Mouse (Mus musculus): ENCODE results near the gene BC037034. TPM values are rescaled to one million over a fixed set of nuclear protein-coding genes. Genes with fewer than 3 reads are reported as not detected.

BC037034 gene
- polyA plus RNA-seq, 1 experiment from 2014 or later = 2.4 TPM

GRCm38 (mm10) chr5:138283540-138283939 is 19.7 kb upstream of the BC037034 start:
- peak; percentile 41 for TF ChIP-seq CTCF (IDR thresholded peaks at IDR 0.05; ENCODE audit: low read depth)
- TF ChIP-seq EP300 (optimal IDR thresholded peaks at IDR 0.05) = no peak
- 55% methylated on average over 1 of the region's 1 CpGs for WGBS
- H3K9ac ChIP-seq (ENCODE audit: low read length) = no peak overlapping the region
- H3K27me3 ChIP-seq (ENCODE audit: control insufficient read depth, insufficient read depth, low read length) = no peaks in the 10 kb centered on the region
- DNase-seq (ENCODE audit: low spot score) (no peak), ATAC-seq (ENCODE audit: low FRiP score, low TSS enrichment) (no peak)
- H3K4me1 ChIP-seq (replicated peaks; ENCODE audit: control insufficient read depth, insufficient read depth) = no peaks in the 10 kb centered on the region
- H3K27ac ChIP-seq (replicated peaks) = no peak overlapping the region
- H3K4me2 ChIP-seq (replicated peaks; ENCODE audit: low read depth) = no peak overlapping the region
- H3K36me3 ChIP-seq (ENCODE audit: control insufficient read depth, insufficient read depth, low read length) = no peaks in the 10 kb centered on the region
- no peak overlapping the region for H3K4me3 ChIP-seq (ENCODE audit: low read depth, low read length)
- 0 out of 2 replicates have a peak, but pooled peaks cover 3% of the 10 kb centered on the region for H3K9me3 ChIP-seq (ENCODE audit: control insufficient read depth, low read length)

GRCm38 (mm10) chr5:138281798-138282197 is 18.0 kb upstream of the BC037034 start:
- no peak for TF ChIP-seq CTCF (IDR thresholded peaks at IDR 0.05; ENCODE audit: low read depth)
- TF ChIP-seq EP300 (optimal IDR thresholded peaks at IDR 0.05) = no peak
- no peak for ATAC-seq (ENCODE audit: low FRiP score, low TSS enrichment)

GRCm38 (mm10) chr5:138280829-138281228 is 17.0 kb upstream of the BC037034 start:
- Histone ChIP-seq H3K4me3 (ENCODE audit: low read depth, low read length) (no peak overlapping the region), H3K4me1 (replicated peaks; ENCODE audit: control insufficient read depth, insufficient read depth) (no peaks in the 10 kb centered on the region), H3K27me3 (ENCODE audit: control insufficient read depth, insufficient read depth, low read length) (no peaks in the 10 kb centered on the region), H3K4me2 (replicated peaks; ENCODE audit: low read depth) (no peak overlapping the region), H3K9me3 (ENCODE audit: control insufficient read depth, low read length) (0 out of 2 replicates have a peak, but pooled peaks cover 3% of the 10 kb centered on the region), H3K27ac (replicated peaks) (no peak overlapping the region), H3K9ac (ENCODE audit: low read length) (no peak overlapping the region), H3K36me3 (ENCODE audit: control insufficient read depth, insufficient read depth, low read length) (no peaks in the 10 kb centered on the region)
- DNase-seq (ENCODE audit: low spot score) = no peak
- no peak for TF ChIP-seq EP300 (optimal IDR thresholded peaks at IDR 0.05)
- TF ChIP-seq CTCF (IDR thresholded peaks at IDR 0.05; ENCODE audit: low read depth) = no peak
- ATAC-seq (ENCODE audit: low FRiP score, low TSS enrichment) = no peak
- 94% methylated on average over 15 of the region's 15 CpGs for WGBS

More at GRCm38 (mm10) chr5:138281798-138282197, 18.0 kb upstream of the BC037034 start:
- Histone ChIP-seq H3K36me3 (ENCODE audit: control insufficient read depth, insufficient read depth, low read length) (no peaks in the 10 kb centered on the region), H3K27me3 (ENCODE audit: control insufficient read depth, insufficient read depth, low read length) (no peaks in the 10 kb centered on the region), H3K9ac (ENCODE audit: low read length) (no peak overlapping the region), H3K4me2 (replicated peaks; ENCODE audit: low read depth) (no peak overlapping the region), H3K4me1 (replicated peaks; ENCODE audit: control insufficient read depth, insufficient read depth) (no peaks in the 10 kb centered on the region), H3K9me3 (ENCODE audit: control insufficient read depth, low read length) (0 out of 2 replicates have a peak, but pooled peaks cover 3% of the 10 kb centered on the region), H3K4me3 (ENCODE audit: low read depth, low read length) (no peak overlapping the region), H3K27ac (replicated peaks) (no peak overlapping the region)
- DNase-seq (ENCODE audit: low spot score) = no peak
- WGBS = 67% methylated on average over 2 of the region's 2 CpGs

- H3K27ac ChIP-seq (replicated peaks) = no peak overlapping the region
- 19% methylated on average over 26 of the region's 26 CpGs for WGBS
- ATAC-seq (ENCODE audit: low FRiP score, low TSS enrichment) = no peak
- H3K9ac ChIP-seq (ENCODE audit: low read length) = no peak overlapping the region
- H3K36me3 ChIP-seq (ENCODE audit: control insufficient read depth, insufficient read depth, low read length) = no peaks in the 10 kb centered on the region
- peak overlapping the region; percentile 75; the same call in 1 of the 2 replicates for H3K4me2 ChIP-seq (replicated peaks; ENCODE audit: low read depth)
- DNase-seq (ENCODE audit: low spot score) = no peak
- no peak overlapping the region; the same call in 1 of the 2 replicates for H3K4me3 ChIP-seq (ENCODE audit: low read depth, low read length)
- no peaks in the 10 kb centered on the region for H3K27me3 ChIP-seq (ENCODE audit: control insufficient read depth, insufficient read depth, low read length)
- H3K4me1 ChIP-seq (replicated peaks; ENCODE audit: control insufficient read depth, insufficient read depth) = no peaks in the 10 kb centered on the region
- 0 out of 2 replicates have a peak, but pooled peaks cover 3% of the 10 kb centered on the region for H3K9me3 ChIP-seq (ENCODE audit: control insufficient read depth, low read length)
- TF ChIP-seq CTCF (IDR thresholded peaks at IDR 0.05; ENCODE audit: low read depth) = no peak
- TF ChIP-seq EP300 (optimal IDR thresholded peaks at IDR 0.05) = peak; percentile 92
Observed at GRCm38 (mm10) chr5:138280425-138280768, 16.6 kb upstream of the BC037034 start.

GRCm38 (mm10) chr5:138279585-138280424 is 16.0 kb upstream of the BC037034 start, which contains the start of the genes Gm43720, Gpc2 and Stag3:
Gene Gm43720 (minus strand): TSS chr5:138279958.
Gene Gpc2 (minus strand): TSS chr5:138280005.
Gene Stag3 (plus strand): TSS chr5:138280240.
- Histone ChIP-seq H3K4me1 (replicated peaks; ENCODE audit: control insufficient read depth, insufficient read depth) (no peaks in the 10 kb centered on the region), H3K36me3 (ENCODE audit: control insufficient read depth, insufficient read depth, low read length) (no peaks in the 10 kb centered on the region), H3K9ac (ENCODE audit: low read length) (peak within 1 kb of the TSS; percentile 38), H3K4me3 (ENCODE audit: low read depth, low read length) (peak within 1 kb of the TSS; percentile 40), H3K27ac (replicated peaks) (no peak within 1 kb of the TSS), H3K27me3 (ENCODE audit: control insufficient read depth, insufficient read depth, low read length) (no peaks in the 10 kb centered on the region), H3K4me2 (replicated peaks; ENCODE audit: low read depth) (peak within 1 kb of the TSS; percentile 75), H3K9me3 (ENCODE audit: control insufficient read depth, low read length) (0 out of 2 replicates have a peak, but pooled peaks cover 3% of the 10 kb centered on the region)
- ATAC-seq (ENCODE audit: low FRiP score, low TSS enrichment) (peak; percentile 98), DNase-seq (ENCODE audit: low spot score) (peak; percentile 92)
- no peak; the same call in 1 of the 2 replicates for TF ChIP-seq CTCF (IDR thresholded peaks at IDR 0.05; ENCODE audit: low read depth)
- TF ChIP-seq EP300 (optimal IDR thresholded peaks at IDR 0.05) = no peak
- WGBS = 1% methylated on average over 55 of the region's 56 CpGs

GRCm38 (mm10) chr5:138277994-138278393 is 14.2 kb upstream of the BC037034 start:
- DNase-seq (ENCODE audit: low spot score) = no peak
- H3K4me2 ChIP-seq (replicated peaks; ENCODE audit: low read depth) = no peak overlapping the region
- no peak for TF ChIP-seq CTCF (IDR thresholded peaks at IDR 0.05; ENCODE audit: low read depth)
- TF ChIP-seq EP300 (optimal IDR thresholded peaks at IDR 0.05) = no peak

More at GRCm38 (mm10) chr5:138277994-138278393, 14.2 kb upstream of the BC037034 start:
- no peak overlapping the region for H3K4me3 ChIP-seq (ENCODE audit: low read depth, low read length)
- no peak overlapping the region for H3K9ac ChIP-seq (ENCODE audit: low read length)
- 87% methylated on average over 7 of the region's 7 CpGs for WGBS
- H3K27me3 ChIP-seq (ENCODE audit: control insufficient read depth, insufficient read depth, low read length) = no peaks in the 10 kb centered on the region
- H3K36me3 ChIP-seq (ENCODE audit: control insufficient read depth, insufficient read depth, low read length) = no peaks in the 10 kb centered on the region
- no peak overlapping the region for H3K27ac ChIP-seq (replicated peaks)
- ATAC-seq (ENCODE audit: low FRiP score, low TSS enrichment) = no peak
- no peaks in the 10 kb centered on the region; the same call in 1 of the 2 replicates for H3K4me1 ChIP-seq (replicated peaks; ENCODE audit: control insufficient read depth, insufficient read depth)
- H3K9me3 ChIP-seq (ENCODE audit: control insufficient read depth, low read length) = 0 out of 2 replicates have a peak, but pooled peaks cover 3% of the 10 kb centered on the region
